Mouse (Mus musculus) megakaryocyte-erythroid progenitor cell, adult 5-6 weeks (primary cell): Measurements from ENCODE around the gene Setdb1. TPM values are rescaled to one million over a fixed set of nuclear protein-coding genes. Genes with fewer than 3 reads are reported as not detected.

ENCODE experiments used
- ATAC-seq: replicated peaks from 2 replicates; pipeline ENCODE4 v1.8.0; 2016; ENCODE audit warnings: mild to moderate bottlenecking, inconsistent platforms; ENCODE audit not compliant: severe bottlenecking, poor library complexity, low FRiP score, low TSS enrichment
- total RNA-seq, 2 experiments: library from RNA; stranded (forward) in 1 of 2; stranded (reverse) in 1 of 2; fragments of 200-1000, 215-1000 nt in 1 of 2; fragments of >200 nt in 1 of 2; fragmentation: Nextera tagmentation in 1 of 2; gene quantifications; 2 replicates each; pipeline ENCODE4 v1.2.3; 2014 to 2017

Setdb1 gene
- total RNA-seq, 2 experiments from 2014 or later = 46.5 to 67.9 TPM

- peak; percentile 23; the same call in 1 of the 2 replicates for ATAC-seq
Observed at GRCm38 (mm10) chr3:95277149-95277551, 79.9 kb downstream of the Setdb1 start.

- ATAC-seq = no peak
Observed at GRCm38 (mm10) chr3:95276428-95276934, 80.5 kb downstream of the Setdb1 start.

- ATAC-seq = no peak
Observed at GRCm38 (mm10) chr3:95275161-95275560, 81.8 kb downstream of the Setdb1 start.

DNA sequence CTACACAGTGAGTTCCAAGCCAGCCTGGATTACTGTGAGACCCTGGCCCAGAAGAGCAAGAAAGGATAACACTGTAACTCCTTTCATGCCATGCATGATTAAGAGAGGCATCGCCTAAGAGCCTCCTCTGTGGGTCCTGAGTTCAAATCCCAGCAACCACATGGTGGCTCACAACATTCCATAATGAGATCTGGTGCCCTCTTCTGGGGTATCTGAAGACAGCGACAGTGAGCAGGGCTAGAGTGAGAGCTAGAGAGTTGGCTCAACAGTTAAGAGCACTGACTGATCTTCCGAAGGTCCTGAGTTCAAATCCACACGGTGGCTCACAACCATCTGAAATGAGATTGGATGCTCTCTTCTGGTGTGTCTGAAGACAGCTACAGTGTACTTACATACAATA is 82.5 kb downstream of the Setdb1 start:
- ATAC-seq = no peak

Other genes with a start within 250 kb of the Setdb1 start
- 62.9 and 64.1 TPM in 2 replicates for gene Vps72, start 246.2 kb downstream of the Setdb1 start, total RNA-seq (2014; fragmentation: Nextera tagmentation)
- gene Vps72, start 246.2 kb downstream of the Setdb1 start, total RNA-seq (2017) = 105 and 121 TPM in 2 replicates
- gene Tmod4, start 232.7 kb downstream of the Setdb1 start, total RNA-seq (2014; fragmentation: Nextera tagmentation) = 2.4 and 5.1 TPM in 2 replicates
- 0.99 and 2.9 TPM in 2 replicates for gene Tmod4, start 232.7 kb downstream of the Setdb1 start, total RNA-seq (2017)
- gene Scnm1, start 223.2 kb downstream of the Setdb1 start, total RNA-seq (2014; fragmentation: Nextera tagmentation) = 59.1 and 86.0 TPM in 2 replicates
- gene Scnm1, start 223.2 kb downstream of the Setdb1 start, total RNA-seq (2017) = 94.4 and 114 TPM in 2 replicates
- gene Lysmd1, start 223.1 kb downstream of the Setdb1 start, total RNA-seq (2014; fragmentation: Nextera tagmentation) = 5.4 and 6.9 TPM in 2 replicates
- gene Lysmd1, start 223.1 kb downstream of the Setdb1 start, total RNA-seq (2017) = 6.2 and 7.2 TPM in 2 replicates
- 3.3 and 8.1 TPM in 2 replicates for gene Tnfaip8l2, start 214.8 kb downstream of the Setdb1 start, total RNA-seq (2014; fragmentation: Nextera tagmentation)
- gene Tnfaip8l2, start 214.8 kb downstream of the Setdb1 start, total RNA-seq (2017) = 3.1 and 6.7 TPM in 2 replicates
- gene Sema6c, start 196.7 kb downstream of the Setdb1 start, total RNA-seq (2014; fragmentation: Nextera tagmentation) = 0.27 TPM in 1 of 2 replicates, not detected in the other
- gene Sema6c, start 196.7 kb downstream of the Setdb1 start, total RNA-seq (2017) = 0.99 TPM in 1 of 2 replicates, not detected in the other
- gene Gabpb2, start 139.3 kb downstream of the Setdb1 start, total RNA-seq (2014; fragmentation: Nextera tagmentation) = 59.0 and 63.9 TPM in 2 replicates
- gene Gabpb2, start 139.3 kb downstream of the Setdb1 start, total RNA-seq (2017) = 59.2 and 64.2 TPM in 2 replicates
- gene Cdc42se1, start 128.5 kb downstream of the Setdb1 start, total RNA-seq (2014; fragmentation: Nextera tagmentation) = 69.0 and 127 TPM in 2 replicates
- gene Cdc42se1, start 128.5 kb downstream of the Setdb1 start, total RNA-seq (2017) = 49.5 and 59.1 TPM in 2 replicates
- gene Mllt11, start 125.0 kb downstream of the Setdb1 start, total RNA-seq (2014; fragmentation: Nextera tagmentation) = 6.0 and 6.9 TPM in 2 replicates
- gene Mllt11, start 125.0 kb downstream of the Setdb1 start, total RNA-seq (2017) = 1.9 and 3.6 TPM in 2 replicates
- gene Gm128, start 115.6 kb downstream of the Setdb1 start, total RNA-seq (2014; fragmentation: Nextera tagmentation) = 0.92 and 2.5 TPM in 2 replicates
- gene Gm128, start 115.6 kb downstream of the Setdb1 start, total RNA-seq (2017) = 0.27 TPM in 1 of 2 replicates, not detected in the other
- not detected in 2 replicates for gene Bnipl, start 106.0 kb downstream of the Setdb1 start, total RNA-seq (2014; fragmentation: Nextera tagmentation)
- gene Bnipl, start 106.0 kb downstream of the Setdb1 start, total RNA-seq (2017) = not detected in 2 replicates
- 36.8 and 46.9 TPM in 2 replicates for gene Mindy1, start 75.9 kb downstream of the Setdb1 start, total RNA-seq (2014; fragmentation: Nextera tagmentation)
- gene Mindy1, start 75.9 kb downstream of the Setdb1 start, total RNA-seq (2017) = 37.5 and 45.3 TPM in 2 replicates
- 20.2 and 24.8 TPM in 2 replicates for gene Prune1, start 75.1 kb downstream of the Setdb1 start, total RNA-seq (2014; fragmentation: Nextera tagmentation)
- gene Prune1, start 75.1 kb downstream of the Setdb1 start, total RNA-seq (2017) = 10.1 and 14.6 TPM in 2 replicates
- 25.5 and 35.5 TPM in 2 replicates for gene Anxa9, start 50.0 kb downstream of the Setdb1 start, total RNA-seq (2014; fragmentation: Nextera tagmentation)
- gene Anxa9, start 50.0 kb downstream of the Setdb1 start, total RNA-seq (2017) = 15.6 and 16.7 TPM in 2 replicates
- gene Cers2, start 42.4 kb downstream of the Setdb1 start, total RNA-seq (2014; fragmentation: Nextera tagmentation) = 199 and 268 TPM in 2 replicates
- gene Cers2, start 42.4 kb downstream of the Setdb1 start, total RNA-seq (2017) = 118 and 125 TPM in 2 replicates
- not detected in 2 replicates for gene 4930558C23Rik, start 45.6 kb upstream of the Setdb1 start, total RNA-seq (2014; fragmentation: Nextera tagmentation)
- gene 4930558C23Rik, start 45.6 kb upstream of the Setdb1 start, total RNA-seq (2017) = not detected in 2 replicates
- gene Arnt, start 77.2 kb upstream of the Setdb1 start, total RNA-seq (2014; fragmentation: Nextera tagmentation) = 40.1 and 44.7 TPM in 2 replicates
- 15.3 and 30.4 TPM in 2 replicates for gene Arnt, start 77.2 kb upstream of the Setdb1 start, total RNA-seq (2017)
- not detected in 2 replicates for gene Ctsk, start 142.1 kb upstream of the Setdb1 start, total RNA-seq (2014; fragmentation: Nextera tagmentation)
- not detected in 2 replicates for gene Ctsk, start 142.1 kb upstream of the Setdb1 start, total RNA-seq (2017)
- gene Ctss, start 169.6 kb upstream of the Setdb1 start, total RNA-seq (2014; fragmentation: Nextera tagmentation) = 0.28 TPM in 1 of 2 replicates, not detected in the other
- 3.4 and 11.4 TPM in 2 replicates for gene Ctss, start 169.6 kb upstream of the Setdb1 start, total RNA-seq (2017)
- gene Hormad1, start 202.5 kb upstream of the Setdb1 start, total RNA-seq (2014; fragmentation: Nextera tagmentation) = not detected in 2 replicates
- not detected in 2 replicates for gene Hormad1, start 202.5 kb upstream of the Setdb1 start, total RNA-seq (2017)
- gene Golph3l, start 231.7 kb upstream of the Setdb1 start, total RNA-seq (2014; fragmentation: Nextera tagmentation) = 31.3 and 39.8 TPM in 2 replicates
- 29.2 and 48.4 TPM in 2 replicates for gene Golph3l, start 231.7 kb upstream of the Setdb1 start, total RNA-seq (2017)